Mouse (Mus musculus) hindbrain, embryonic 13.5 days (tissue): ENCODE results near the gene Iqschfp. TPM values are rescaled to one million over a fixed set of nuclear protein-coding genes. Genes with fewer than 3 reads are reported as not detected.
A peak's percentile ranks its signal among the peaks of the same experiment; 100 is the strongest.

Source experiments
- ATAC-seq: fragments of 200-750 bp; cut with Nextera tagmentation; 2 replicates; pipeline ENCODE4 v1.8.0; 2017; ENCODE audit warnings: moderate TSS enrichment; ENCODE audit not compliant: low FRiP score
- H3K27ac ChIP-seq: fragments of 300-500 bp; sonication (generic); 2 replicates; pipeline ENCODE4 v1.5.1; 2015; ENCODE audit warnings: inconsistent platforms, mild to moderate bottlenecking, moderate library complexity
- H3K27me3 ChIP-seq: fragments of 300-500 bp; sonication (generic); 2 replicates; pipeline ENCODE4 v1.6.1; 2015; ENCODE audit warnings: mild to moderate bottlenecking, inconsistent platforms
- H3K36me3 ChIP-seq: fragments of 300-500 bp; sonication (generic); 2 replicates; pipeline ENCODE4 v1.6.1; 2015; ENCODE audit warnings: mild to moderate bottlenecking, inconsistent platforms
- H3K4me1 ChIP-seq: fragments of 300-500 bp; sonication (generic); replicated peaks from 2 replicates; pipeline ENCODE4 v1.6.1; 2015; ENCODE audit warnings: inconsistent platforms
- H3K4me2 ChIP-seq: fragments of 300-500 bp; sonication (generic); 2 replicates; pipeline ENCODE4 v1.6.1; 2015; ENCODE audit warnings: inconsistent platforms, mild to moderate bottlenecking, moderate library complexity
- H3K4me3 ChIP-seq: fragments of 300-500 bp; sonication (generic); 2 replicates; pipeline ENCODE4 v1.5.1; 2015; ENCODE audit warnings: mild to moderate bottlenecking, inconsistent platforms
- H3K9ac ChIP-seq: fragments of 300-500 bp; sonication (generic); 2 replicates; pipeline ENCODE4 v1.6.1; 2015; ENCODE audit warnings: mild to moderate bottlenecking, inconsistent platforms
- H3K9me3 ChIP-seq: fragments of 300-500 bp; sonication (generic); 2 replicates; pipeline ENCODE4 v1.6.1; 2016; ENCODE audit warnings: inconsistent platforms
- WGBS: fragments of 180-500 bp; shearing (Covaris S2); methylation state at CpG from one replicate; pipeline ENCODE4 v1.1.7; 2015; 5-methylcytosine and 5-hydroxymethylcytosine counted together
- polyA plus RNA-seq: library from polyadenylated mRNA; unstranded; fragments of >200 nt; fragmentation: Nextera tagmentation; extraction: Ambion mirVana; gene quantifications from 2 replicates; pipeline ENCODE4 v1.2.1, GENCODE M21; 2015

Gene Iqschfp
- polyA plus RNA-seq, 1 experiment from 2014 or later, result 3.4 TPM

GRCm38 (mm10) chr3:68451634-68452033 is 559.6 kb downstream of the Iqschfp start:
- Histone ChIP-seq H3K27me3 (no peaks in the 10 kb centered on the region), H3K27ac (no peak overlapping the region), H3K4me2 (no peak overlapping the region), H3K4me1 (no peaks in the 10 kb centered on the region), H3K36me3 (no peaks in the 10 kb centered on the region), H3K9ac (no peak overlapping the region), H3K4me3 (no peak overlapping the region), H3K9me3 (no peaks in the 10 kb centered on the region)
- WGBS, result 97% methylated on average over 1 of the region's 1 CpGs
- ATAC-seq, result no peak

GRCm38 (mm10) chr3:68453266-68453665 is 561.2 kb downstream of the Iqschfp start:
- 46% methylated on average over 5 of the region's 5 CpGs for WGBS

GRCm38 (mm10) chr3:68453719-68454455 is 561.9 kb downstream of the Iqschfp start:
- no peak for ATAC-seq
- H3K36me3 ChIP-seq, result no peaks in the 10 kb centered on the region
- no peak overlapping the region for H3K9ac ChIP-seq
- H3K4me3 ChIP-seq, result no peak overlapping the region
- H3K27me3 ChIP-seq, result no peaks in the 10 kb centered on the region
- no peaks in the 10 kb centered on the region for H3K9me3 ChIP-seq
- 70% methylated on average over 10 of the region's 10 CpGs for WGBS
- H3K27ac ChIP-seq, result no peak overlapping the region
- H3K4me2 ChIP-seq, result no peak overlapping the region
- H3K4me1 ChIP-seq, result no peaks in the 10 kb centered on the region

More at GRCm38 (mm10) chr3:68453266-68453665, 561.2 kb downstream of the Iqschfp start:
- no peak for ATAC-seq
- H3K4me2 ChIP-seq, result no peak overlapping the region
- no peaks in the 10 kb centered on the region for H3K9me3 ChIP-seq
- no peaks in the 10 kb centered on the region for H3K4me1 ChIP-seq
- no peaks in the 10 kb centered on the region for H3K27me3 ChIP-seq
- no peak overlapping the region for H3K27ac ChIP-seq
- no peak overlapping the region for H3K9ac ChIP-seq
- H3K36me3 ChIP-seq, result no peaks in the 10 kb centered on the region
- H3K4me3 ChIP-seq, result no peak overlapping the region

- Histone ChIP-seq H3K4me3 (no peak overlapping the region), H3K27ac (no peak overlapping the region), H3K9me3 (no peaks in the 10 kb centered on the region), H3K36me3 (no peaks in the 10 kb centered on the region), H3K27me3 (0 out of 2 replicates have a peak, but pooled peaks cover 9% of the 10 kb centered on the region), H3K4me1 (peaks cover 17% of the 10 kb centered on the region), H3K9ac (no peak overlapping the region), H3K4me2 (no peak overlapping the region)
- no peak for ATAC-seq
- WGBS, result 37% methylated on average over 5 of the region's 5 CpGs
These were observed 574.6 kb downstream of the Iqschfp start for GRCm38 (mm10) chr3:68466643-68467042.

GRCm38 (mm10) chr3:68467941-68468687 is 576.1 kb downstream of the Iqschfp start:
- no peak overlapping the region; the same call in 1 of the 2 replicates for H3K9ac ChIP-seq
- no peak overlapping the region for H3K27ac ChIP-seq
- 0 out of 2 replicates have a peak, but pooled peaks cover 9% of the 10 kb centered on the region for H3K27me3 ChIP-seq
- H3K4me3 ChIP-seq, result peak overlapping the region; percentile 20
- 3% methylated on average over 10 of the region's 10 CpGs for WGBS
- no peaks in the 10 kb centered on the region for H3K9me3 ChIP-seq
- peaks cover 17% of the 10 kb centered on the region for H3K4me1 ChIP-seq
- H3K36me3 ChIP-seq, result no peaks in the 10 kb centered on the region
- H3K4me2 ChIP-seq, result peak overlapping the region; percentile 45
- ATAC-seq, result no peak

- Histone ChIP-seq H3K4me1 (peaks cover 17% of the 10 kb centered on the region), H3K27ac (no peak overlapping the region), H3K4me2 (no peak overlapping the region), H3K9ac (no peak overlapping the region), H3K4me3 (no peak overlapping the region), H3K27me3 (0 out of 2 replicates have a peak, but pooled peaks cover 9% of the 10 kb centered on the region), H3K9me3 (no peaks in the 10 kb centered on the region), H3K36me3 (no peaks in the 10 kb centered on the region)
- WGBS, result 86% methylated on average over 1 of the region's 1 CpGs
- no peak for ATAC-seq
These were observed 577.6 kb downstream of the Iqschfp start for GRCm38 (mm10) chr3:68469643-68470042.

- Histone ChIP-seq H3K4me2 (no peak overlapping the region), H3K9me3 (no peaks in the 10 kb centered on the region), H3K9ac (no peak overlapping the region), H3K4me1 (peaks cover 17% of the 10 kb centered on the region), H3K27me3 (0 out of 2 replicates have a peak, but pooled peaks cover 9% of the 10 kb centered on the region), H3K27ac (no peak overlapping the region), H3K36me3 (no peaks in the 10 kb centered on the region), H3K4me3 (no peak overlapping the region)
- no peak for ATAC-seq
- WGBS, result 61% methylated on average over 3 of the region's 3 CpGs
These were observed 578.0 kb downstream of the Iqschfp start for GRCm38 (mm10) chr3:68470061-68470460.

GRCm38 (mm10) chr3:68470622-68471021 is 578.6 kb downstream of the Iqschfp start:
- H3K9me3 ChIP-seq, result no peaks in the 10 kb centered on the region

GRCm38 (mm10) chr3:68476336-68476735 is 584.3 kb downstream of the Iqschfp start:
- 90% methylated on average over 7 of the region's 7 CpGs for WGBS
- Histone ChIP-seq H3K9ac (no peak overlapping the region), H3K36me3 (no peaks in the 10 kb centered on the region), H3K4me3 (no peak overlapping the region), H3K27ac (no peak overlapping the region), H3K27me3 (0 out of 2 replicates have a peak, but pooled peaks cover 5% of the 10 kb centered on the region), H3K9me3 (no peaks in the 10 kb centered on the region), H3K4me2 (no peak overlapping the region), H3K4me1 (0 out of 2 replicates have a peak, but pooled peaks cover 3% of the 10 kb centered on the region)
- ATAC-seq, result no peak

More at GRCm38 (mm10) chr3:68470622-68471021, 578.6 kb downstream of the Iqschfp start:
- Histone ChIP-seq H3K27ac (no peak overlapping the region), H3K4me3 (no peak overlapping the region), H3K36me3 (no peaks in the 10 kb centered on the region), H3K4me2 (no peak overlapping the region), H3K9ac (no peak overlapping the region), H3K4me1 (peaks cover 17% of the 10 kb centered on the region), H3K27me3 (0 out of 2 replicates have a peak, but pooled peaks cover 9% of the 10 kb centered on the region)
- 71% methylated on average over 5 of the region's 5 CpGs for WGBS
- no peak for ATAC-seq

- no peak overlapping the region for H3K27ac ChIP-seq
- ATAC-seq, result no peak
- no peaks in the 10 kb centered on the region for H3K36me3 ChIP-seq
- no peaks in the 10 kb centered on the region for H3K9me3 ChIP-seq
- 0 out of 2 replicates have a peak, but pooled peaks cover 3% of the 10 kb centered on the region for H3K4me1 ChIP-seq
- no peak overlapping the region for H3K9ac ChIP-seq
- 37% methylated on average over 2 of the region's 2 CpGs for WGBS
- no peak overlapping the region for H3K4me2 ChIP-seq
- no peak overlapping the region for H3K4me3 ChIP-seq
- 0 out of 2 replicates have a peak, but pooled peaks cover 5% of the 10 kb centered on the region for H3K27me3 ChIP-seq
These were observed 585.4 kb downstream of the Iqschfp start for GRCm38 (mm10) chr3:68477478-68477877.

GRCm38 (mm10) chr3:68479266-68479665 is 587.2 kb downstream of the Iqschfp start:
- H3K9ac ChIP-seq, result no peak overlapping the region
- WGBS, result 86% methylated on average over 6 of the region's 6 CpGs
- H3K9me3 ChIP-seq, result no peaks in the 10 kb centered on the region
- no peak overlapping the region for H3K4me2 ChIP-seq
- H3K27ac ChIP-seq, result no peak overlapping the region
- 0 out of 2 replicates have a peak, but pooled peaks cover 3% of the 10 kb centered on the region for H3K4me1 ChIP-seq
- no peaks in the 10 kb centered on the region for H3K36me3 ChIP-seq
- H3K27me3 ChIP-seq, result 0 out of 2 replicates have a peak, but pooled peaks cover 5% of the 10 kb centered on the region
- ATAC-seq, result no peak
- no peak overlapping the region for H3K4me3 ChIP-seq

- H3K4me3 ChIP-seq, result no peak overlapping the region
- ATAC-seq, result no peak
- no peak overlapping the region for H3K27ac ChIP-seq
- no peak overlapping the region for H3K9ac ChIP-seq
- no peaks in the 10 kb centered on the region for H3K9me3 ChIP-seq
- no peaks in the 10 kb centered on the region for H3K27me3 ChIP-seq
- 89% methylated on average over 3 of the region's 3 CpGs for WGBS
- no peaks in the 10 kb centered on the region for H3K4me1 ChIP-seq
- no peaks in the 10 kb centered on the region for H3K36me3 ChIP-seq
- no peak overlapping the region for H3K4me2 ChIP-seq
These were observed 591.5 kb downstream of the Iqschfp start for GRCm38 (mm10) chr3:68483517-68483916.
